Mouse (Mus musculus) thymus, adult 2 months (tissue): ENCODE data around the gene Brsk2. TPM values are rescaled to one million over a fixed set of nuclear protein-coding genes. Genes with fewer than 3 reads are reported as not detected.

Source experiments
- DNase-seq: peaks from one replicate; pipeline ENCODE4 v3.0.0; 2021
- H3K27ac ChIP-seq: fragments of 200-500 bp; 2 replicates; pipeline ENCODE4 v1.5.1; 2012; ENCODE audit warnings: low read length, control low read depth; ENCODE audit not compliant: control insufficient read depth, insufficient read depth
- H3K27me3 ChIP-seq: fragments of 200-500 bp; 2 replicates; pipeline ENCODE4 v1.6.1; 2012; ENCODE audit warnings: mild to moderate bottlenecking, low read length, moderate library complexity, mixed read lengths; ENCODE audit not compliant: control insufficient read depth, insufficient read depth
- H3K36me3 ChIP-seq: fragments of 200-500 bp; 2 replicates; pipeline ENCODE4 v1.6.1; 2012; ENCODE audit warnings: mild to moderate bottlenecking, low read length, moderate library complexity; ENCODE audit not compliant: control insufficient read depth, insufficient read depth
- H3K4me1 ChIP-seq: fragments of 200-500 bp; replicated peaks from 2 replicates; pipeline ENCODE4 v1.6.1; 2012; ENCODE audit warnings: low read length; ENCODE audit not compliant: control insufficient read depth, insufficient read depth
- H3K4me3 ChIP-seq: fragments of 200-500 bp; 2 replicates; pipeline ENCODE4 v1.5.1; 2012; ENCODE audit warnings: mild to moderate bottlenecking, low read length, control low read depth, moderate library complexity; ENCODE audit not compliant: control insufficient read depth, insufficient read depth
- CTCF ChIP-seq: fragments of 200-500 bp; IDR thresholded peaks from 2 replicates; pipeline ENCODE4 v1.5.1; 2012; ENCODE audit warnings: mild to moderate bottlenecking, control low read depth, low read length, moderate library complexity, borderline replicate concordance; ENCODE audit not compliant: control insufficient read depth, poor library complexity, insufficient read depth; ENCODE audit errors: extremely low read depth
- POLR2A ChIP-seq: fragments of 200-500 bp; IDR thresholded peaks from 2 replicates; pipeline ENCODE4 v1.6.1; 2012; ENCODE audit warnings: mild to moderate bottlenecking, low read length, control low read depth, moderate library complexity; ENCODE audit not compliant: control insufficient read depth, poor library complexity, insufficient read depth; ENCODE audit errors: extremely low read depth
- WGBS: fragments of 180-500 bp; shearing (Covaris S2); methylation state at CpG from one replicate; pipeline ENCODE4 v1.1.7; 2018; 5-methylcytosine and 5-hydroxymethylcytosine counted together
- polyA plus RNA-seq: library from polyadenylated mRNA; depleted of rRNA; stranded (reverse); fragments of >200 nt; gene quantifications from 2 replicates; pipeline ENCODE4 v1.2.3, GENCODE M21; 2012

The Brsk2 gene
- polyA plus RNA-seq, 1 experiment: 0.27 TPM

- Histone ChIP-seq H3K27me3 (no peaks in the 10 kb centered on the region), H3K36me3 (no peaks in the 10 kb centered on the region), H3K4me1 (no peaks in the 10 kb centered on the region), H3K4me3 (no peak overlapping the region), H3K27ac (no peak overlapping the region)
- 91% methylated on average over 7 of the region's 7 CpGs for WGBS
- no peak for DNase-seq
- no peak for TF ChIP-seq CTCF
- TF ChIP-seq POLR2A: no peak
These were observed 31.7 kb downstream of the Brsk2 start for GRCm38 (mm10) chr7:141981237-141981636.

- no peak for DNase-seq
- no peak overlapping the region for H3K27ac ChIP-seq
- WGBS: 89% methylated on average over 7 of the region's 7 CpGs
- no peaks in the 10 kb centered on the region for H3K36me3 ChIP-seq
- H3K4me3 ChIP-seq: no peak overlapping the region
- TF ChIP-seq POLR2A: no peak
- no peak for TF ChIP-seq CTCF
- no peaks in the 10 kb centered on the region for H3K4me1 ChIP-seq
- no peaks in the 10 kb centered on the region for H3K27me3 ChIP-seq
These were observed 38.8 kb downstream of the Brsk2 start for GRCm38 (mm10) chr7:141988314-141988806.

- no peak for TF ChIP-seq CTCF
- no peak for TF ChIP-seq POLR2A
- DNase-seq: no peak
- WGBS: 63% methylated on average over 2 of the region's 2 CpGs
- no peaks in the 10 kb centered on the region for H3K4me1 ChIP-seq
- no peak overlapping the region for H3K27ac ChIP-seq
- H3K4me3 ChIP-seq: no peak overlapping the region
- no peaks in the 10 kb centered on the region for H3K36me3 ChIP-seq
- no peaks in the 10 kb centered on the region for H3K27me3 ChIP-seq
These were observed 41.6 kb downstream of the Brsk2 start for GRCm38 (mm10) chr7:141991183-141991582.

- no peak for DNase-seq
- Histone ChIP-seq H3K4me3 (no peak overlapping the region), H3K27ac (no peak overlapping the region), H3K27me3 (no peaks in the 10 kb centered on the region), H3K36me3 (no peaks in the 10 kb centered on the region), H3K4me1 (no peaks in the 10 kb centered on the region)
- 88% methylated on average over 4 of the region's 4 CpGs for WGBS
- TF ChIP-seq CTCF: no peak
- no peak for TF ChIP-seq POLR2A
These were observed 44.6 kb downstream of the Brsk2 start for GRCm38 (mm10) chr7:141994121-141994520.

GRCm38 (mm10) chr7:142000661-142001060 lies 51.1 kb downstream of the Brsk2 start:
- no peak for DNase-seq
- Histone ChIP-seq H3K27ac (no peak overlapping the region), H3K27me3 (no peaks in the 10 kb centered on the region), H3K4me3 (no peak overlapping the region), H3K4me1 (no peaks in the 10 kb centered on the region), H3K36me3 (no peaks in the 10 kb centered on the region)
- TF ChIP-seq POLR2A (no peak), CTCF (no peak)
- 98% methylated on average over 3 of the region's 3 CpGs for WGBS

- no peaks in the 10 kb centered on the region for H3K4me1 ChIP-seq
- H3K27ac ChIP-seq: no peak overlapping the region
- no peak overlapping the region for H3K4me3 ChIP-seq
- H3K27me3 ChIP-seq: no peaks in the 10 kb centered on the region
- TF ChIP-seq POLR2A: no peak
- no peak for TF ChIP-seq CTCF
- DNase-seq: no peak
- WGBS: 93% methylated on average over 22 of the region's 22 CpGs
- no peaks in the 10 kb centered on the region for H3K36me3 ChIP-seq
These were observed 52.2 kb downstream of the Brsk2 start for GRCm38 (mm10) chr7:142001597-142002340.

- peaks cover 11% of the 10 kb centered on the region; the same call in 1 of the 2 replicates for H3K36me3 ChIP-seq
- no peak overlapping the region for H3K27ac ChIP-seq
- TF ChIP-seq POLR2A (no peak), CTCF (no peak)
- H3K4me1 ChIP-seq: peaks cover 9% of the 10 kb centered on the region
- H3K4me3 ChIP-seq: no peak overlapping the region
- 70% methylated on average over 1 of the region's 1 CpGs for WGBS
- H3K27me3 ChIP-seq: no peaks in the 10 kb centered on the region
- DNase-seq: peak; percentile 37
These were observed 67.0 kb downstream of the Brsk2 start for GRCm38 (mm10) chr7:142016562-142016961.
